Mouse (Mus musculus) kidney, adult 2 months (tissue): Measurements from ENCODE around the gene Prkd3.

Source experiments
- CTCF ChIP-seq: fragments of 200-500 bp; conservative IDR thresholded peaks from 2 replicates; pipeline ENCODE4 v1.5.1; 2011; ENCODE audit warnings: low read depth, mild to moderate bottlenecking, control low read depth, low read length, moderate library complexity, mixed read lengths; ENCODE audit not compliant: insufficient read depth, insufficient read length
- POLR2A ChIP-seq: fragments of 200-500 bp; IDR thresholded peaks from one replicate; pipeline ENCODE4 v1.6.1; 2011; ENCODE audit warnings: low read depth, low read length, control low read depth

DNA sequence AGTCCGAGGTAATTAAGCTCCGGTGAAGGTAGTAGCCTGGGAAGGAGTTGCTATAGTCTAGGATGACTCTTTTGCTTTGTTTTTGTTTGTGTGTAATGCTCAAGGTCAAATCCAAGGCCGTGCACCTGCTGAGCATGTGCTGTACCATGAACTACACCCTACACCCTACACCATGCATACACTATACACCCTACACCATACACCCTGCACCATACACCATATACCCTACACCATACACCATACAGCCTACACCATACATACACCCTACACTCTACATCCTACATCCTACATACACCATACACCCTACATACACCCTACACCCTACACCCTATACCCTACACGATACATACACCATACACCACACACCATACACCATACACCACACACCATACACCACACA lies 12.2 kb upstream of the Prkd3 start:
- TF ChIP-seq CTCF (no peak), POLR2A (no peak)
